Mouse (Mus musculus): ENCODE measurements around the gene Fcrl5. TPM values are rescaled to one million over a fixed set of nuclear protein-coding genes. Genes with fewer than 3 reads are reported as not detected.

Fcrl5 gene
- total RNA-seq, 2 experiments from 2014 or later = 0.17 TPM; not detected in 1

DNA sequence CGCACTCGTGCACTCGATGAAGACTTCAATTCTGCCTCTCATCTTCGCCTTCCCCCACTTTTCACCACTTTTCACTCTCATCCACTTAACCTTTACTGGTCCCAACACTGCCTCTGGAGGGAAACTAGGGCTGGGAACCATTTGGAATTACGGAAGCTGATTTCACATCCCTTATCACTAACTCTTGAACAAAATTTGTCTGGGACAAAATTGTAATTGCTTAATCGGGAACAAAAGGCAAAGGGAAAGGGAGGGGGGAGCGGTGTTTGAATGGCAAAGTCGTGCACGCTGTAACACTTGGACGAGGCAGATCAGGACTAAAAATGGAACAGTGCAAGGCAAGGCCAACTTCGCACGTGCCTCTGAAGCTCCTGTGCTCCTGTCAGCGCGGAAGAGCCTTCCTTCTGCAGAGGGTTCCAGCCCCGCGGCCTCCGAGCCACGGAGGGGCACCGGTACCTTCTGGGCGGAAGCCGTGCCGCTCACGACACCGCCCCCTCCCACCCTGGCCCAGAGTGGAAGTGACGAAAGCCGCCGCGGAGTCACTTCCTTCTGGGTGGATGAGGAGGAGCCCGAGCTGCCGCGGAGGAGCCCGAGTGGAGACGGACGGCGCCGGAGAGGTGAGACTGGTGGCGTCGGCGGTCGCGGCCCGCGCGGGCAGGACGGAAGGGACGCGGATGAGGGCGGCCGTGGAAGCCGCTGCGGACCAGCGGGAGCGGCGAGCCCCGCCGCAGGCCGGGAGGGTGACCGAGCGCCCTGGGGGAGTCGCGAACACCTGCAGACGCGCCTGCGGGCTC, 89.7 kb downstream of the Fcrl5 start, which contains the start of gene Etv3:
TSS of gene Etv3 (plus strand) at position 365 of the 794 bp plus-strand sequence.
- DNase-seq (ENCODE audit: low spot score in 2 of 2) = peak; percentile 87 to 90
- intact Hi-C loops (cut with DNase I) = no loop called here

DNA sequence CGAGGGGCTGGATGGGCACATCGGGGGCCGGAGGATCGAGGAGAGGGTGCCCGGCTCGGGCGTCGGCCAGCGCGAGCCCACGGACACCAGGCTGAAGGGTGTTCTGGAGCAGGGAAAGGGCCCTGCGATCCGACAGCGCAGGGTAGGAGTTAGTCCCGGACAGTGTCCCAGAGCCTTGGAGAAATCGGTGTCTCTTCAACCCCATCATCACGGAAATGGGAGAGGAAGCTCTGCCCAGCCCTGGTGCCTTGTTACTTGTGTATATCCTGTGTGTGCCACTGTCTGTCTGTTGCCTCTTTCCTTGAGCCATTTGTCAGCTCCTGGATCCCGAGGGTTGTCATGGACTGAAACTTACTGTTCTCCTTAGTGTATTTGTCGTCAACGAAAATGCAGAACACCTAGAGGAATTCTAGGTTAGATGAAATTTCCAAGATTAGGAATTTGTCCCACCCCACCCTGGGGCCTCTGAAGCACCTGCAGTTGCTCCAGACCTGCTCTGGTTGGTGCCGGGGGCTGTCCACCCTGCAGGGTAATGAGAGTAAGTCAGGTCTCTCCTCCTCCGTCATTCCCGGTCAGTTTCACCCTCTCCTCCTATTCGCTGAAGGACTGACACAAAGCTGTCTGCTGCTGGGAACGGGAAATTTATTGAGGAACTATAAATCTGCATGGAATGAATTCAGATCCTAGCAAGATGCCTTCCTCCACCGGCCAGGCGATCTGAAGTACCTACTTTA, 90.4 kb downstream of the Fcrl5 start:
- DNase-seq (ENCODE audit: low spot score in 2 of 2) = no peak
- intact Hi-C loops (cut with DNase I) = no loop called here

DNA sequence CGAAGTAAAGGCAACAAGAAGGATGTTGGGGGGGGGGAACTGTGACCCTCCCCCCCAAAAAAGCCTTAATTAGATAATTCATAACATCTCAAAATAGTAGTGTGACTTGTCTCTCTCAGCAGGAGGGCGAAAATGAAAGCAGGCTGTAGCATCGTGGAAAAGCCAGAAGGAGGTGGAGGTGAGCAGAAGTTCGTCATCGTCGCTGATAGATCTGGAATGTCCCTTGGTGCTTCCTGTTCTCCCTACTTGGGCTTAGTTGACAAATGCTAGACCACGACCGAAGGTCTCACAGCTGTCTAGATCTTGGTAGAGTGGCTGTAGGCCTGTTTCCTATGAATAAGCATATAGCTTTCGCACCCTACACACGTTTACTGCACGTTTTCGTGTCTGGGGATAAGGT, 91.6 kb downstream of the Fcrl5 start:
- intact Hi-C loops (cut with DNase I) = no loop called here
- no peak for DNase-seq (ENCODE audit: low spot score in 2 of 2)

DNA sequence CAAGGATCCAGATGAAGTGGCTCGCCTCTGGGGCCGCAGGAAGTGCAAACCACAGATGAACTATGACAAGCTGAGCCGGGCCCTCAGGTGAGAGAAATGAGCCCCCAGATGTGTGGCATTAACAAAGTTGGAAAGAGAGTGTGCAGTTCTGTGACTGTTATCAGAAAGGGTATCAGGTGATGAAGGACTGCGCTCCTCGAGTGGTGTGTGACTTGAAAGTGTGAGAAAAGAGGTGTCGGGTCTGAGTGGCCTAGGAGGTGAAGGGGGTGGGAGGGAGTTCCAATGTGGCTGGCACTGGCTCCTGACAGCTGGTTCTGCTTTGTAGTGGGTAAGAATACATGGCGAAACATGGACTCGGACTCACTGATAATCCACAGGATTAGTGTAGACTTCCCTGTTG, 92.4 kb downstream of the Fcrl5 start:
- no peak for DNase-seq (ENCODE audit: low spot score in 2 of 2)
- intact Hi-C loops (cut with DNase I) = no loop called here

DNA sequence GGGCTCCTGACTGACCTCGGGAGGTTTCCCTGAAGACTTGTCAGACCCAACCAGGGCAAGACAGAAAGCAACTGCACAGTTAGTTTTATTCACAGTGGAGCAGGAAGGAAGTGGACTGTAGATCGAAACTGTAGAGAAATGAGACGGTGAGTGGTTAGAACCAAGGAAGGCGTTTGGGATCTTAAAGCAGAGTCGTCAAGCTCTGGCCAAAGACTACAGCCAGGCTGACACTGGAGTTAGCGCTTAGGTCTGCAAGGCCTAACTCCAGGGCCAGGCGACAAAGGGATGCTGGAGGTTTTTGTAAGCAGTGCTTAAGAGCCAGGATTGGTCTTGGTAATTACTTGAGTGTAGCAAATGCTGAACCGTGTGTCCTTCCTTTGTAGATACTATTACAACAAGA, 93.3 kb downstream of the Fcrl5 start:
- intact Hi-C loops (cut with DNase I) = no loop called here
- DNase-seq (ENCODE audit: low spot score in 2 of 2) = no peak

DNA sequence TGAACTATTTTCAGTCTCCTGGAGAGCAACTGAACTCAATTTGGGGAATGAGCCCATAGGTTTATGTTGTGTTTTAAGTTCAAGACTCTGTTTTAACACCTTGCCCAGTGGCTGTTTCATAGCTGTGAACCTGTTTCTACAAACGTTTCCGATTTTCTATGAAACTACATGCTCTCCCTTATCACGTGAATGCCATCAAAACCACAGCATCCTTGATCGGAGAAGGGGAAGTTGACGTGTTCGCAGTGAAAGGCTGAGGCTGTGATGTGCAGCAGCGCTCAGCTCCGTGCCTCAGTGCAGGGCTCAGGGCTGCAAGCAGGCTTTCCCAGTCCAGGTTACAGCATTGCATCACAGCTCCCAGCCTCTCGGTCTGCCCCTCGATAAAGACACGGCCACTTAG, 94.0 kb downstream of the Fcrl5 start:
- intact Hi-C loops (cut with DNase I) = no loop called here
- DNase-seq (ENCODE audit: low spot score in 2 of 2) = no peak

DNA sequence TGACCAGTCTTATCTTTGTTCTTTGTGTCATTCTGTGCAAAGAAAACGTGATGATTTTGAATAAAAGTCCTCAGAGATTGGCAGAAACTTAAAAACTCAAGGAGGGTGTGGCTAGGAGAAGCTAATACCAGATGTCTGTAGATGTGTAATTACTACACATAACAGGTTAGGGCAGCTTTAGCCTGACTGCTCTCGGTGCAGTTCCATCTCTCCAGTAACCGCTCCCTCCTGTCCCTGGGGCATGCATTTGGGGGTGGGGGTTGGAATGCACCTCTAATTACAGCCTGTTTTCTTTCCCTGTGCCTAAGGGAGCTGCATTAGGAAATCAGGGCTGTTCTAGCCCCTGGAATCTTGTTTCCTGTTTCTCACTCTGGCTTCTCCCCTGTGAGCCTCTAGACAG, 94.7 kb downstream of the Fcrl5 start:
- no peak for DNase-seq (ENCODE audit: low spot score in 2 of 2)
- intact Hi-C loops (cut with DNase I) = no loop called here

DNA sequence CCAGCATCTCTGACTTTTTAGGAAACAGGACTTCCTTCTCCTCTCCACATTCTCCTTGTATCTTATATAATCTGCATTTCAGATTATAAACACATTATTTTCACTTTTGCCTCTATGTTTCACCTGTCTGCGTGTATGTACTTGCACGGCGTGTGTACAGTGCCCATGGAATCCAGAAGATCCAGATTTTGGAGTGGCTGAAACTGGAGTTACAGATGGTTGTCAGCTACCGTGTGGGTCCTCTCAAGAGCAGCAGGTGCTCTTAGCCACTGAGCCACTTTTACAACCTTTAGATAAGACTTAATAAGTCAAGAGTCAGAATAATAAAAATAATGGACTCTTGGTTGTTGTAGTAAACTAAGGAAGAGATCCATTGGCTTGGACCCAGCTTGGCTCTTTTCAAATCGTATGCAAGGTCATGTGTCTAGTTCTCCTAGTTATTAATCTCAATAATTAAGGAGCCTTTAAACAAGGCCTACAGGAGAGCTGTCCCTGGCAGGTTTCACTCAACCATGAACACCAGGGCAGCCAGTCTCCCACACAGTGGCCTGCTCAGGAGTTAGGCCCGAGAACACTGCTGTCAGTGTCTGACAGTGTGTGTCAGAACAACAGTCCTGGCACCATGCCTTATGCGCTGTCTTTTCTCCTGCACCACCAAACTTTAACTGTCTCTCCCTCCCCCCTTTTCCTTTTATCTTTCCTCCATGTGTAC, 98.2 kb downstream of the Fcrl5 start:
- intact Hi-C loops (cut with DNase I) = no loop called here
- DNase-seq (ENCODE audit: low spot score in 2 of 2) = no peak

DNA sequence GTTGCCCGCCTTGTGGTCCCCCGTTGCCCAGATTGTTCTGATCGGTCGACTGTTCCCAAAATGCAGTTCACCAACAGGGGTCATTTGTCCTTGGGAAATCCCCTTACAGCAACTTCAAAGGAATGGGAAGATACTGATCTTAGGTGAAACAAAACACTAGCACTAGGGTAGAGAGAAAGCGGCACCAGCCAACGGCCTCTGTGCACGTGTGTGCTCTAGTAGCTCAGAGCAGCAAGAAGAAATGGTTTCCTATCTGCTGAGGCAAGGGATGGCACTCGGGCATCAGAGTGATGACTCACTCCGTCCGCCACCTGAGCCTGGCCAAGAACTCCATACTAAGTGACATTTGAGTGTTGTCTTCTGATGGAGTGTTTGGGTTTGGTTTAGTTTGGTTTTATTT, 102.5 kb downstream of the Fcrl5 start:
- DNase-seq (ENCODE audit: low spot score in 2 of 2) = no peak
- intact Hi-C loops (cut with DNase I) = no loop called here

DNA sequence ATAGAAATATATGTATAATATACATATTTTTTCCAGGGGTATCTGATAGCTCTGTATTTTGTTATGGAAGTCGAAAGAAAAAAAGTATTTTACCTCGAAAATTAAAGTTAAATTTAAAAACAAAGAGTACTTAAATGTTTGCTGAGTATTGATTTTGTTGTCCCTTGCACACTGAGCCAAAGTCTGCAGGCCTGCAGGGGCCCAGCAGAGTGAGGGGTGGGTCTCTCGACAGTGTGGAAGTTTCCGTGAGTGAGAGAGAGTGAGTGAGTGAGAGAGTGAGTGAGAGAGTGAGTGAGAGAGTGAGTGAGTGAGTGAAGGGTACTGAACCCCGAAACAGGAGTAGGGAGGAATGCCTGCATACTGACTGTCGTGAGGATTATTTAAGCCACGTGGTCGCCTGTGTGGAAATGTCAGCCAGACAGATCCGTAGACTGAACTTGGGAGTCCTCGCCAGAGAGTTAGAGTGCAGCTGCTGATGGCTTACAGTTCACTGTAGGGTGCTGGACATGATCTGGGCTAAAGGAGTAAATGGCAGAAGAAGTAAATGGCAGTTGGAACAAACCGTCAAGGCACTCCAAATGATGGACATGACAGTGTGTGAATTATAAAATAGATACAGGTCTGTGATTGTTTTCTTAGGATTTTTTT, 104.6 kb downstream of the Fcrl5 start:
- intact Hi-C loops (cut with DNase I) = no loop called here
- no peak for DNase-seq (ENCODE audit: low spot score in 2 of 2)

DNA sequence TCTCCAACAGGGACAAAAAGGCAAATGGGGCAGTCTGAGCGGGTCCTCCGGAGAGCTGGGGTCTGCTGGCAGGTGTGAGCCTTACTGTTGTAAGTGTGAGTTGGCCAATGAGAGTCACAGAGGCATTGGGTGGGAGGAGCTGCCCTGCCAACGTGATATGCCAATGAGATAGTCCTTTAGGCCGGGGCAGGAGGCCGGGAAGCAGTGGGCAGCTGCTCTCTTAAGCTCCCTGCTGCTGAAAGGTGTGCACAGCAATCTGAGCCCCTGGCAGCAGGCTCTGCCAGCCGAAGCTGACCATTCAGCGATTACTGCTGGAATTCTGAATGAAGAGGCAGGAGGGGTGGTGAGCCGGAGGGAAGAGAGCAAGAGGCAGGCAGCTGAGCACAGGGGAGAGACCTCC, 105.1 kb downstream of the Fcrl5 start:
- intact Hi-C loops (cut with DNase I) = no loop called here
- DNase-seq (ENCODE audit: low spot score in 2 of 2) = no peak

DNA sequence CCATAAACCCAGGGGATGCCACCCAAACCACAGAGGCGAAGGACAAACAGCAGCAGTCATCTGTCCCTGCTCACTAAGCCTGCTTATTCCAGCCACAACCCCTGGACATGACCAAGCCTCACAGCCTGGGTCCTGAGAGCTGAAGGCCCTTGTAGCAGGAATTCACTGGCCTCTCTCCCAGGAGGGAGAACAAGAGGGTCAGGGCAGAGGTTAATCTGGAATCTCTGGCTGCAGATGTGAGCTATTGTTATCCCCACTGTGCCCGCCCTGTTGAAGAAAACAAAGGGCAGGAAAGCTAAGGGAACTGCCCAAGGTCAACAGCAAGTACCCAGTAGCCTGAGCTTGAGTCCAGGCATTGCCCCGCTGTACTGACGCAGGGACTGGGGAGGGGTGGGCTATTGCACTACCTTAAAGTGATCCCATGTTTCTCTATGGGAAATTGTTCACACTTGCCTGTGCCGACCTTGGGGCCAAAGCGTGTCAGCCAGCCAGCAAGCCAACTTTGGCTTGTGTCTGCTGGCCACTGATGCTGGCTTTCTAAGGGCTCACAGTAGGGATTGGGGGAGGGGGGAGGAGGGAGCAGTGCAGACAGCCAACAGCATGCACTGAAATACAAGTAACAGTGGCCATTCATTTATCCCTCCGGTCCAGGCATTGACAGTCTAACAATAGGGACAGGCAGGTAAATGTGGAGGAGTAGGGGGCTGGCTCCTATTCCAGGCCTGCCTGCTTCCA, 107.1 kb downstream of the Fcrl5 start:
- intact Hi-C loops (cut with DNase I) = no loop called here
- DNase-seq (ENCODE audit: low spot score in 2 of 2) = no peak

DNA sequence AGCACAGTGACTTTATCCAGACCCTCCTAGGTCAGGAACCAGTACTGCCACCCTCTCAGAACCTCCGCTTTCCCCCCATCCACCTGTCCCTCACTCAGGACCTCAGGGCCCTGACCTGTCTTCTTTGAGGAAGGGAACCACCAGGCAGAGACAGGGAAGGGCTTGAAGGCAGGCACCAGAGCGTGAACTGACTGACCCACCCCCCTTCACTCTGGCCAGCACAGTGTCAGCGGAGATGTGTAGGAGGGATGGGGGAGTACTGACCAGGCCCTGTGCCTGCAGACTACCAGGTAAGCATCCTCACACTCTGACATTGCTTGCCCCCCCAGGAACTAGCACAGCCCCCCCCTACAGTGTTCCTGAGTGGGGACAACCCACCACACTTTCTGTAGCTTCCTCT, 110.0 kb downstream of the Fcrl5 start:
- intact Hi-C loops (cut with DNase I) = no loop called here

DNA sequence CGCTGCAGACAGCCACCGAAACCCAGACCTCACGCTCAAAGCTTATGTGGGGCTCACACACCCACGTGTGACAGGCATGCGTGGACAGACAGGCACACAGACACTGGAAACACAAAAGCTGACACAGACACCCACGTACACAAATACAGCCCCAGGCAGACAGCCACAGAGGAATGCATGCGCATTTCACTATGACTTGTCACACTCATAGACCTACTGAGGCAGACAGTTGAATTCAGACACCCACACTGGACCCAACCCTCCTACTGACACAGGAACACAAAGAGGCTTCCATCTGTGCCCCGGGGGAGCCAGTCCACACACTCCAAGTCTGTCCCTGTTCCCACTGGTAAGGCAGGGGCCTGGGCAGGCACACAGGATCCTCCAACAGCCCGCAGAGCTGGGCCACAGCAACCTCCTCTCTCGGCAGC, 110.7 kb downstream of the Fcrl5 start:
- intact Hi-C loops (cut with DNase I) = no loop called here
- DNase-seq (ENCODE audit: low spot score in 2 of 2) = peak; percentile 46 to 68

More for the DNA sequence above, 110.0 kb downstream of the Fcrl5 start:
- DNase-seq (ENCODE audit: low spot score in 2 of 2) = no peak

DNA sequence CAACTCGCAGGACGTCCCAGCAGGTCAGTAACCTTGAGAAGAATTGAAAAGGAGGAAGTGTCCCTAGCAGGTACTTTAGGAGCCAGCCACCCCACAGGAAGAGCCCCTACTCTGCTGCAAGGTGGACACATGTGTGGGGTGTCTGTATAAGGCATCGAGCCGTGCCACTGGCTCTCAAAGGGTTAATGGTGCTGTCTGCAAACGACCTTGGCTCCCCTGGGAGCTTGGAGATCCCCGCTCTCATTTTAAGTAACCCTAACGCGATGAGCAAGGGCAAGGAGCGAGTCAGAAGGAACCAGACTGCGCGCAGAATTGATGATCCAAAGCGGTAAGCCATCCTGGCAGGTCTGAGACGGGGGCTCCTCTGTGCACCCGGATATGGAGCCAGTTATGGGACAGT, 114.3 kb downstream of the Fcrl5 start:
- no peak for DNase-seq (ENCODE audit: low spot score in 2 of 2)
- intact Hi-C loops (cut with DNase I) = no loop called here
